Mouse (Mus musculus) bone marrow macrophage, adult 2 months (primary cell): ENCODE measurements around the gene Slc12a5. TPM values are rescaled to one million over a fixed set of nuclear protein-coding genes. Genes with fewer than 3 reads are reported as not detected.
A peak's percentile ranks its signal among the peaks of the same experiment; 100 is the strongest.

Experiments used
- H3K27ac ChIP-seq: 2 replicates; pipeline ENCODE4 v1.5.1; 2012; ENCODE audit warnings: low read depth, low read length; ENCODE audit not compliant: insufficient read depth
- H3K4me1 ChIP-seq: 2 replicates; pipeline ENCODE4 v1.6.1; 2012; ENCODE audit warnings: low read length; ENCODE audit not compliant: control insufficient read depth, insufficient read depth
- H3K4me3 ChIP-seq: 2 replicates; pipeline ENCODE4 v1.5.1; 2012; ENCODE audit warnings: mild to moderate bottlenecking, low read length, moderate library complexity; ENCODE audit not compliant: insufficient read depth
- CTCF ChIP-seq: IDR thresholded peaks from 2 replicates; pipeline ENCODE4 v1.5.1; 2012; ENCODE audit warnings: low read depth, mild to moderate bottlenecking, low read length, moderate library complexity
- POLR2A ChIP-seq: IDR thresholded peaks from 2 replicates; pipeline ENCODE4 v1.6.1; 2012; ENCODE audit warnings: mild to moderate bottlenecking, low read depth, low read length, borderline replicate concordance
- polyA plus RNA-seq: library from polyadenylated mRNA; stranded (reverse); fragments of >200 nt; gene quantifications from 2 replicates; pipeline ENCODE4 v1.2.4, GENCODE M21; 2012; ENCODE audit not compliant: missing spikeins, insufficient read depth, insufficient read length

The Slc12a5 gene
- polyA plus RNA-seq, 1 experiment, result not detected

DNA sequence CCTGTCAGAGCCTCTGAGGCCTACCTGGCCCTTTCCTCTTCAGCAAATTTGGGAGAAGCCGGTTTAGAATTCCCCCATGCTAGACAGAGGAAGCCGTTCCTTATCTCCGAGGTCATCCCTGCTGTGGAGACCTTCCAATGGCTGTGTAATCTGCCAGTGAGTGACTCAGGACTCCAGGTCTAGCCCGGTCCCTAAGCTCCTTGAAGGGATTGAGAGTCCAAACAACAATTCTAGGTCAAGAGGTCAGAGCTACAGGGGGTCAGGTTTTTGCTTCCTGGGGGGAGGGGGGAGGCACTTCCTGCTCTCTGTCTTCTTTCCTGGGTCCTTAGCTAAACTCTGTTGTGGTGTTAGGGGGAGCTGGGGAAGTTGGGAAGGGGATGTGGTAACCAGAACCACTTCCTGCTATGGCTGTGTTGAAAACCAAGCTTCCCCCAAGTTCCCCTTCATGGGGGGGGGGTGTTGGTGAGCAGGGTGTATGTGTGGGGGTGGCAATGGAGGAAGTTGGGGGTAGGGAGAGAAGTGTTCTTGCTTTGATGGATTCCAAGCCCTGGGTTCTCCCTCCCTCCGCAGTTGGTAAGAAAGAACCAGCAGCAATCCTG is 17.8 kb upstream of the Slc12a5 start:
- H3K27ac ChIP-seq, result no peak overlapping the region
- no peak for TF ChIP-seq POLR2A
- no peak for TF ChIP-seq CTCF
- peak overlapping the region; percentile 3; the same call in 1 of the 2 replicates for H3K4me3 ChIP-seq
- H3K4me1 ChIP-seq, result peaks cover 44% of the 10 kb centered on the region

DNA sequence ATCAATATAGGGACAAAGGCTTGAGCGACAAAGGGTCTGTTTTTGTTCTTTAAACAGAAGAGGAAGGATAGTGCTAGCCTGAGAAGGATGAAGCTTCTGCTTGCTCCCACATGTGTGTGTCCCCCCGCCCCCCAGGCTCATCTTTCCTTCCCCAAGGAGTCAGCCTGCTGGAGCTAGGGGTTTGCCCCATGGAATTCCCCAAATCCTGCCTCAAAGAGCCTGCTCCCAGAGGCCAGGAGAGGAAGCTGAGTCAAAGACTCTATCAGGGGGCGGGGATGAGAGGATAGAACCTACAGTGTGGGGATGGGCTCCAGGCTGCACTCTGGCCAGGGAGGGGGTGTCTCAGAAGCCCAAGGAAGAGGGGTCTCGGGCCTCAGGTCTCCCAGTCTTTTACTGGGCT is 13.1 kb upstream of the Slc12a5 start:
- H3K4me1 ChIP-seq, result peaks cover 12% of the 10 kb centered on the region
- H3K27ac ChIP-seq, result no peak overlapping the region
- TF ChIP-seq POLR2A (no peak), CTCF (no peak)
- H3K4me3 ChIP-seq, result no peak overlapping the region

- H3K4me1 ChIP-seq, result peaks cover 12% of the 10 kb centered on the region
- TF ChIP-seq POLR2A, result no peak
- TF ChIP-seq CTCF, result no peak
- no peak overlapping the region for H3K27ac ChIP-seq
- H3K4me3 ChIP-seq, result no peak overlapping the region
Measured at GRCm38 (mm10) chr2:164947930-164948329, 12.7 kb upstream of the Slc12a5 start.

GRCm38 (mm10) chr2:164948962-164949361 is 11.6 kb upstream of the Slc12a5 start:
- TF ChIP-seq POLR2A (no peak), CTCF (no peak)
- H3K4me3 ChIP-seq, result peak overlapping the region; percentile 3; the same call in 1 of the 2 replicates
- peaks cover 8% of the 10 kb centered on the region for H3K4me1 ChIP-seq
- H3K27ac ChIP-seq, result no peak overlapping the region

- no peak overlapping the region for H3K4me3 ChIP-seq
Measured at GRCm38 (mm10) chr2:164950501-164950900, 10.1 kb upstream of the Slc12a5 start.

GRCm38 (mm10) chr2:164951745-164952144 is 8.9 kb upstream of the Slc12a5 start:
- H3K4me3 ChIP-seq, result no peak overlapping the region
- TF ChIP-seq CTCF (peak; percentile 27; the same call in 1 of the 2 replicates), POLR2A (no peak)
- H3K4me1 ChIP-seq, result peaks cover 8% of the 10 kb centered on the region
- H3K27ac ChIP-seq, result no peak overlapping the region

More at GRCm38 (mm10) chr2:164950501-164950900, 10.1 kb upstream of the Slc12a5 start:
- peaks cover 8% of the 10 kb centered on the region for H3K4me1 ChIP-seq
- TF ChIP-seq POLR2A, result no peak
- TF ChIP-seq CTCF, result peak; percentile 89
- H3K27ac ChIP-seq, result no peak overlapping the region

GRCm38 (mm10) chr2:164952448-164952847 is 8.2 kb upstream of the Slc12a5 start:
- TF ChIP-seq CTCF (0 out of 2 replicates have a peak, but pooled peaks have one; percentile 4), POLR2A (no peak)
- Histone ChIP-seq H3K27ac (no peak overlapping the region), H3K4me1 (peaks cover 7% of the 10 kb centered on the region), H3K4me3 (no peak overlapping the region)

DNA sequence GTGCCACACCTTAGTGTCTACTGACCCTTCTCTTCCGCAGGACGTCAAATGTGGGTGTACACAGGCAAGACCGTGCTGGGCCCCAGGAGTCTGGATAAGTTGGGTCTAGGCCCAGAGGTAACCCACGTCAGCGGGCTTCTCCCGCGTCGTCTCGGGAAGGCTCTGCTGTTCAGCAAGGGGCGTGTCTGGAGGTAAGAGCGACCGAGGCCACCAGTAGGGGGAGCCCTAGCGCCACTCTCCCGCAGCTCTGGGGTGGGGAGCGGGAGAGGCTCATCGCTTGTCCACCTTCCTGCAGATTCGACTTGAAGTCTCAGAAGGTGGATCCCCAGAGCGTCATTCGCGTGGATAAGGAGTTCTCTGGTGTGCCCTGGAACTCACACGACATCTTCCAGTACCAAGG is 7.4 kb upstream of the Slc12a5 start:
- peak; percentile 97 for TF ChIP-seq CTCF
- 0 out of 2 replicates have a peak, but pooled peaks have one; percentile 15 for TF ChIP-seq POLR2A
- H3K4me3 ChIP-seq, result peak overlapping the region; percentile 13; the same call in 1 of the 2 replicates
- H3K27ac ChIP-seq, result no peak overlapping the region
- peaks cover 5% of the 10 kb centered on the region for H3K4me1 ChIP-seq

GRCm38 (mm10) chr2:164955725-164956124 is 4.9 kb upstream of the Slc12a5 start:
- H3K27ac ChIP-seq, result no peak overlapping the region
- no peak overlapping the region for H3K4me3 ChIP-seq
- peaks cover 5% of the 10 kb centered on the region for H3K4me1 ChIP-seq
- no peak for TF ChIP-seq POLR2A
- TF ChIP-seq CTCF, result no peak; the same call in 1 of the 2 replicates

DNA sequence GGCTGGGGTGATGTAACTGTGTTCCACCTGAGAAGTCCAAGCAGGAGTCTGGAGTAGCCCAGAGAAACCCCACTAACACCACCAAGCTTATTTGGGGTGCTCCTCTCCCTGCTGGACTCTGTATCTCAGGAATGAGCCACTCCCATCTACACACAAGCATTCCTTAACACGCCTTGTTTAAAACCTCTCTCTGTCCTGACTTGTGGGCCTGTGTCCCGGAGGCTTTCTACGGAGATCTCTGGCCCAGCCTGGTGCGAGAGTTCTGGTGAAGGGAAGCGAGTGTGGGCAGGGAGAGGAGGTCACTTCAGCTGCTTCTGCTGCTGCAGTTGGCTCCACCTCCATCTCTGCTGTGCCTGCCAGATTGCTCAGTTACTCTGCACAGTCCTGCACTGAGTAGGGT is 4.4 kb upstream of the Slc12a5 start:
- H3K27ac ChIP-seq, result no peak overlapping the region
- no peak for TF ChIP-seq POLR2A
- TF ChIP-seq CTCF, result no peak
- peaks cover 5% of the 10 kb centered on the region for H3K4me1 ChIP-seq
- no peak overlapping the region for H3K4me3 ChIP-seq
